Mouse (Mus musculus) kidney, postnatal 4 days (tissue): ENCODE results near the gene Ddx31.
A peak's percentile ranks its signal among the peaks of the same experiment; 100 is the strongest.

Source experiments
- DNase-seq, 2 experiments: peaks; one replicate each; pipeline ENCODE4 v3.0.0; 2021; ENCODE audit warnings: mixed read lengths in 2 of 2

Ddx31 gene

DNA sequence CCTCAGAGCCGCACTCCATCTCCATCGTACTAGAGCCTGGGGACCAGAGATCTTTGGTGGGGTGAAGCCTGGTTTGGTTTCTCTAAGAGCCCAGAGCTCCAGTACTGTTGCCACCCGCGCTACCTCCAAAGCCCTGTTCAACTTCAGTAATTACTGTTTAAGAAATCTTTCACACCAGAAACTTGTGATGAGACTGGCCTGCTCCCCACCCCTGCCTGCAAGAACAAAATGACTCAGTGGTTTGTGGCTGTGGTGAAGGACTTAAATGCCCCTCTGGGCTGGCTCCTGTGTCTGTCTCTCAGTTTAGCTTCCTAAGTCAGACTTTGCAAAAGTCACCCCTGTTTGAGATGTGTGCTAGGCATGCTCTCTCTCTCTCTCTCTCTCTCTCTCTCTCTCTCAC is 72.8 kb downstream of the Ddx31 start:
- peak in 1 of 2 experiments; percentile 12 for DNase-seq

DNA sequence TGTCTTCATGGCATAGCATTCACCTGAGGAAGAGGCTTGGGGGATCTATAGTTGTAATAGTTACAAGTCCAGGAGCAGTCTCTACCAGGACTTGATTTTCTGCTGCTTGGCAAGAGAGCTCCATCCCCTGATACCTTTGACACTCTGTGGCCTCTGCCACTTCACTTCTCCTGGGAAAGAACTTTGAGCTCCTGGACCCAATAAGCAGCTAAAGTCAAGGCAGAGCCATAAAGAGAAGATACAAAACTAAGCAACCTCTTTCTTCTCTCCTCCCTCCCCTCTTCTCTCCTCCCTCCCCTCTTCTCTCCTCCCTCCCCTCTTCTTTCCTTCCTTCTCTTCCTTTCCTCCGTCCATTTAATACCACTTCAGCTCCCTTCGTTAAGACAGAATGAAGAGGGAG is 73.9 kb downstream of the Ddx31 start:
- DNase-seq: no peak

DNA sequence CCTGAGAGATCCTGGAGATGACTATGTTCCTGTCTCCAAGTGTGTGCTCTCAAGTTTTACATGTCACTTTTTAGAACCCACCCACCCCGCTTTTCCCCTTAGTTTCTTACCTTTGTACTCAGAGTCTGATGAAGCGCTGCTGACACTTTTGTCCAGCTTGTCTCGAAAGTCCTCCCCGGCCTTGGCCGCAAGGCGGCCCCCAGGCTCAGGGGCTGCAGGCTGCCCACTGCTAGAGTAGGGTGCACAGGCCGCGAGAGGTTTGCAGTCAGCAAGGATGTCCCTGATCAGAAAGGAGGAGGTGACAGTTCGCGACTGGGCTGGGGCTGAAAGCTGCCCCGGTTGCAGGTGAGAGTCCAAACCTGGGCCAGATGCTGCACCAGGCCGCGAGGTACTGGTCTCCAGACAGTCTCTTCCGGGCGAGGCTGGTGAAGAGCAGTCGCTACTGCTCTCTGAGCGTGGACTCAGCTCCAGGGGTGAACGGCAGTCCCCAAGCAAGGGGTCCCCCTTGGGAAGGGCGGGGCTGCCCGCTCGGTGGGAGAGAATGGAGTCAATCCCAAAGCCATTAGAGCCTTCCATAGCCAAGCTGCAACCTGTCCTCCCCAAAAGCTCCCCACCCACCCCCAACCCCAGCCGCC is 75.0 kb downstream of the Ddx31 start:
- peak in 1 of 2 experiments; percentile 10 for DNase-seq

DNA sequence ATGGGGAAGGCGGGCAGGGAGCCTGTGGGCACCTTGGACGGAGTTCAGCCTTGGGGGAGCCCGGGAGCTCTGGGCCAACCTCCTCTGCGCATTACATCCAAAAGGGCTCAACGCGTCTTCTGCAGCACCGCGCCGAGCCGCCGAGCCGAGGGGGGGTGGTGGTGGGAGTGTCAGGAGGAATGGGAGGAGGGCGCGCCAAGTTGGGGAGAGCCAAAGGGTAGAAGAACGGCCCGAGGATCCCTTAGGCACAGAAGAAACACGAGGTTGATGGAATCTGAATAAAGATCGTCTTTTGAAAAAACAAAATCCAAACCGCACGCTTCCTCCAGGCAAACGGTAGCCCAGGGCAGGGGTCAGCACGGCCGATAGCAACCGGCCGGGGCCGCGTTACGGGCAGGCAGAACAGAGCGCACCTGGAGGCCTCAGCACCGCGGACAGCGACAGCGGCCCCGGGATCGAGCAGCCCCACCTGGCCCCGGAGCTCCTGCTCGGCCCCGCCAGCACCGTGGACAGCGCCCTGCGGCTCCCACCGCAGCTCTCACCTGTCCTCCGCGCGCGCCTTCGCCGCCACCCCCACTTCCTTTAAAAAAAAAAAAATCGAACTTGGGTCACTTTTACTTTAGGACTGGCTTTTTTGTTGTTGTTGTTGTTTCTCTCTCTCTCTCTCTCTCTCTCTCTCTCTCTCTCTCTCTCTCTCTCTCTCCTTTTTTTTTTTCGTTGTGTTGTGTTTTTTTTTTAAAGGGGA is 75.7 kb downstream of the Ddx31 start:
- peak; percentile 94 for DNase-seq

DNA sequence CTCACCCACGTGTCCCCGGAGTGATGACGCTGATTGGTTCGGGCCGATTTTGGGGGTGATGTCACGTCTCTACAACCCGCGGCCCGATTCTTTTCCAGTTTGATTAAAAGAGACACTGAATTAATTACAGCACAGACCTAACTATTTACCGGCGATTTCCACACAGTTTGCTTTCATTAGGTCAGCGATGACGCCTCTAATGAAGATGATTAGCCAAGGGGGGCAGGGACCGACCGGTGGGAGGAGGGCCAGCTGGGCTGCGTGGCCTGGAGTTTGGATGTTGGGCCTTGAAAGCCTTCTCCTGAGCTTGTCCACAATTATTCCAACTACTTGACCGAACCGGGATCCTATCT is 76.3 kb downstream of the Ddx31 start, which contains the start of gene Barhl1:
TSS of gene Barhl1 (minus strand) at position 156 of the 353 bp plus-strand sequence.
- DNase-seq: peak in 1 of 2 experiments; percentile 13

DNA sequence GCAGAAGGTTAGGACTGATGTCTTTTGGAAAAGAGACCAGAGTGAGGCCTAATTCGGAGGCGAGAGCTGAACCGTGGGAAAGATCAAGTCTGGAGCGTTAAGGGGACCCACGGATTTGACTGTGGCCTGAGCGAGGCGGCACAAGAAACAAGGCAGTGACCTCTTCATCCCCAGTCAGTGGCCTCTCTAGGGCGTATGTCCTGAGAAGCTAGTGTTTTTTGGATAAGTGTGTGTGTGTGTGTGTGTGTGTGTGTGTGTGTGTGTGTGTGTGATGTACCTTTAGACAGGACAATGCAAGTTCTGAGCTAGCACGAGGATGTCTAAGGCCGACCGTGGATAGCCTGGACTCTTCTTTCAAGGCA is 76.9 kb downstream of the Ddx31 start:
- peak in 1 of 2 experiments; percentile 16 for DNase-seq

DNA sequence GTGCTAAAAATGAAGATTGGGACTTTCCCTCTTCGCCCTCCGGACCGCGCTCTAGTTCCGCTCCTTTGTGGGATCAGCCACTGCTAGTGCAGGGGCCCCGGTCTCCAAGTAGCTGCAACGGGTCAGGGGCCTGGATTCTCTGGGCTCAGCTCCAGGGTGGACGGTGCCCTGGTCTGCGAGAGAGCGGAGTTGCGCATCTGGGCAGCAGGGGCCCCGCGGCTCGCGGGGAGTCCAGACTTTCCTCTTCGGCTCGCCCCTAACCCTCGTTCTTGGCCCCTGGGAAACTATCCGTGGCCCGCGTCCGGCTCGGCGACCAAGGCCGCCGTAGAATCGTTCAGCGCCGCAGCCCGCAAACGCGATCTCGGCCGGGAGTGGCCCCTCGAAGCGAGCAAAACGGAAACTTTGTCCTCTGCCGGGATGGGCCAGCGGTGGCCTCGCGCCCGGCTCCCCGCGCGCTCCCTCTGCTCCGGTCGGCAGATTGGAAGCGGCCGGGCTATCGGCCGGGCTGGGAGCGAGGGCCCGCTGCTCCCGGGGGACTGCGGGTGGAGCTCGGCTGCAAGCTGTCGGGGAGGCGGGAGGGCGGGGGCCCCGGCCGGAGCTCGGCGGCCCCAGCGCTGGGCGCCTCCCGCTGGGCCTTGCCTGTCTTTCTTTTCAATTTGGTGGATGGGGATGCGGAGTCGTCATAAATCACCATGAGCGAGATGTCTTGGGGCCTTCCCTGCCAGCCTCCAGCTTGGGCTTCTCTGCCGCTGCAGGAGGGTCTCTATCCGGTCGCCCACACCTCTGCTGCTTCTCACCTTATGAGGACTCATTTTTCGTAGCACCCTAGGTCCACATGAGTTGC is 77.5 kb downstream of the Ddx31 start:
- peak; percentile 23 to 40 for DNase-seq

DNA sequence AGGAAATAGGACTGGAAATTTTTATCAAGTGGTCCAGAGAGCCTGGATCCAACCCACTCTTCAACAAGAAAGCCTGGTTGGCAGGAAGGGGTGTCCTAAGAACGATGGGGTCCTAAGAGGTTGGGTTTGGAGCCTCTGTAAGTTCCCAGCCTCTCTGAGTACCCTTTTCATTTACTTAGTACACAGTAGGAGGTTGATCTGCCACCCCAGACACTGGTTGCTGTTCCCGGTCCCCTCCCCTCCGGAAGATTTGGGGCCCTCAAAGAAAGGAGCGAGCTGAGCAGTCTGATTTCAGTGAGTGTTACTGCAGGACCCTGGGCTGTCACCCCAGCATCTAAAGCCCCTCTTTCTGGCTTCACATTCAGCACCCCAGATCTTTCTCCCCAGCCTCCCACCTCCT is 78.8 kb downstream of the Ddx31 start:
- no peak for DNase-seq

DNA sequence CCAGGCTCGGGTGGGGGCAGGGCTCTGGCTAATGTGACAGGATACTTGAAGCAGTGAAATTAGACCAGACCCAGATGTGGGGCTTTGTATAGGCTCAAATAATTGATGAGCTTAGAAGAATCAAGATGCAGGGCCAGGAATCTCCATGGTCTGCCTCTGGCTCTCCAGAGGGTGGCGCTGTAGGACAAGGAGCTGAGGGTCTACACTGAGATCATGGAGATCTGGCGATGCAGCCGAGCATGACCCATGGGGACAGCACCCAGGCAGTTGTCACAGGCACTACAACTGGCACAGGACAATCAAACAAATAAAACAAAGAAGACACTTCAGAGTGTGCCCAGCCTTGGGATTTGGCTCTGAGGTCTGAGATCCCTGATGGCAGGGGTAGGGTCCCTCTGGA is 83.7 kb downstream of the Ddx31 start:
- peak; percentile 86 to 89 for DNase-seq

DNA sequence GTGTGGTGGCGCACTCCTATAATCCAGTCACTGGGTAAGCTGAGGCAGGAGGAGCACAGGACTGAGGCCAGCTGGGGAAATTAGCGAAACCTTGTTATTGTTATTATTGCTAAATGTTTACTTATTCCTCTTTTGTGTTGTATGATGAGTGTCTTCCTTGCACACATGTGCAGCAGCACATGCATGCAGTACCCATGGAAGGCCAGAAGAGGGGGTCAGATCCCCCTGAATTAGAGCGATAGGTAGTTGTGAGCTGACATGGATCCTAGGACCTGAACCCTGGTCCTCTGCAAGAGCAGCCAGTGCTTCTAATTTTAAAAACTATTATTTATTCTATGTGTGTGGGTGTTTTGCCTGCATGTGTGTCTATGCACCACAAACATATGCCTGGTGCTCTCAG is 90.4 kb downstream of the Ddx31 start:
- no peak for DNase-seq

DNA sequence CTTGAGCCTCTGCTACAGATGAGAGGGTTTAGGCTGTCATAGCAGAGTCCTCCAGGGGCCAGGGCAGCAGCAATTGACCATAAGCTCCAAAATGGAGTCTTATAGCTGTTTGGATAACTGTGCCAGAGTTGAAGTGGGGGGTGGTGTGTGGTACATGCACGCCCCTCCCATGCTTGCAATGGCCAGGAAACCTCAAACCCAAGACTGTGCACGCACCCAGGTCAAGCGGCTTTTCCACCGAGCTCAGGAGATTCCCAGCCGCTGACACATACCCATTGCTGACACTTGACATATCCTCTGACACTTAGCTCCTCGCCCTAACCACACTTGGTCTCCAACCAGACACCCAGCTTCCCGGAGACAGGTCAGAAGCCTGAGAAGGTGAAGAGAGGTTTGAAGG is 98.8 kb downstream of the Ddx31 start:
- no peak for DNase-seq

DNA sequence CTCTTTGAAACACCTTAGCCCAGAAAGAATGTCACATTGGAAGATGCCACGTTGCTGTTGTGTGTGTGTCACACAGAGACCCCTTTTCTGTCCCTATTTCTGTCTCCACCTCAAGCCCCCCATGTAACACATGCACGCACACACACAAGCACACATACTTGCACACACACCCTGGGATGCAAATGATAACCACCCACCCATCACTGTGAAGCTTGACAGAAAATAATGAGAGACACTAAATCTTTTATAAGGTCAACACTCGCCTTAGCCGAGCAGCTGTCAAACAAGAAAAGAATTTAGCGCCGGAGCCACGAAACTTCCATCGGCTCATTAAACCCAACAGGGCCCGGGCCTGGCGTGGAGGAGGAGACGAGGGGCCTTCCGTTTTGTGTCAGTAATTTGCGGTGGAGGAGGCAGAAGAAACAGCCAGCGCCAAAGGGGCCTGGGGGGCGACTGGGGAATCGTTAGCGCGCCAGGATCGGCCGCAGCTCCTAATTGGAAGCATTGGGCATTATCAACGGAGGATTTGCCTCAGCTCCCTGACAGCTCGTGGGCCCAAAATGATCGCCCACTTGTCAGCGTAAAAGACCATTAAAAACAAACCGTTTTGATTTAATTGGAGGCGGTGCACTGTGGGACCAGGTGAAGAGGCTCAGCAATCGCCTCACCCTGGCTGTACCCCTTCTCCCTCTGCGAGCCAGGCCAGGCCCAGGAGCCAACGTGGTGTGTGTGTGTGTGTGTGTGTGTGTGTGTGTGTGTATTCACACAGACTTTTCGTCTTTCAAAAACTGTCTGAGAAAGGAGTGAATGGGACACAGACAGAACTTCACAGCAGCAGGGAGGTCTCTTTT is 103.7 kb downstream of the Ddx31 start:
- DNase-seq: peak; percentile 29 to 45

DNA sequence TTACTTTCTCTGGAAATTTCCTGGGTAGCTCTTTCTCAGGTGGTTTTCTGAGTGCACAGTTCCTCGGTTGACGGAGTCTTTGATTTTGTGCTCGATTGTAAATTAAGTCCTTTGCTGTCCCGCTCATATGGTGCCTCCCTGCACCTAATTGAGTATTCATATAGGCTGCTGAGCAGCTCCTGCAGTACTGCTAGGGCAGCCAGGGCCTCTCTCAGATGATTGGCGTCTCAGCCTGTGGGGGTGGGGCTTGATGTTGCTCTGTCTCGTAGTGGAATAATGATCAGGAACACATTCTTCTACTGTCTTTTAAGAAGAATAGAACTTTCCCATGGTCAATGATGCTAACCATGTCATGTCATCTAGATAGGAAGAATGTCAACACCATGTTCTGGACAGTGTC is 105.2 kb downstream of the Ddx31 start:
- DNase-seq: no peak

DNA sequence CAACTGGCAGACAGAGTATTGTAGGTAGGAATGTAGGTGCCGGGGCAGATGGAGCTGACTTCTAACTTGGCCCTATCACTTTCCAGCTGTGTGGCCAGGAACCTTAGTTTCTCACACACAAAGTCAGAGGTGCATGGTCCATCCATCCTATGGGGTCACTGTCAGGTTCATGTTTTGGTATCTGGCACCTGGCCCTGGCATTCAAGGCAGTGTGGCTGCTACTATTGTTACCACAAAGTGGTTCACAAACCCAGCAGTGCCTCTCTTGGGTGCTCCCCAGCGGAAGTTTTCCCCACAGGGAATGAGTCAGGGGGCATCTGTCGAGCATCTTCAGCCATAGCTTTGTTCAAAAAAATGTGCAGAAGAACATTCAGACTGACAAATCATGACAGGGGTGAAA is 106.1 kb downstream of the Ddx31 start:
- DNase-seq: no peak

DNA sequence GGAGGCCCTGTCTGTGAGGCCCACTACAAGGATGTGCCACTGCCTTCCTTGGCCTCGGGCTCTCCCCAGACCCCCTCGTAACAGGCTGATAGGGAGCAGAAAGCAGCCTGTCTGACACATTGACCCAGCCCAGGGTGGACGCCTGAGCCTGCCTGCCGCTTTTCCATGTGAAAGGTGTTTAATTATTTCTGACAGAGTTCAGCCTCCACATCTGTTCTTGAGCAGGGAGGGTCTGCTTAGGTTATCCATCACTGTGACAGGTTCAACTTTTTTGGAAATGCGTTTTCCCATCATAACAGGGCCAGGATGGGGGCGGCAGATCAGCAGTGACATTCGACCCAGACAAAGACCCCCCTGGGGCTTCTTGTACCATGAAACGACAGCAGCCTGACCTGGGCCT is 112.8 kb downstream of the Ddx31 start:
- DNase-seq: no peak

DNA sequence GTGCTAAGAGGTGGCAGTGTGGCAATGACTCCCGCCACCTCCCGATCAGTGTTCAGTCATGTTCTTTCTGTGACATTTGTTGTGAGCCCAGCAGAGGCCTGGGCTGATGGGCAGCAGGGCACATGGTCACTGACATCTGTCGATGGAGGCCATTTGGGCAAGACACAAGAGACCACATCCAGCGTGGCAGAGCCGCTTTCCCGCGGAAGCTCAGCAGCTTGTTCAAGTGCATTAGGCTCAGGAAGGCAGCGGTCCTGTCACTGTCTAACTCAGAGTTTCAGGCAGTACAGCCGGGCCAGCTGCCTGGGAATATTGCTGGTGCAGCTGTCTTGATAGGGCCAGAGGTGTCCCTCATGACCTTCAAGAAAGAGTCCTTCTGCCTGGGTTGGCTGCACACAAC is 114.4 kb downstream of the Ddx31 start:
- DNase-seq: no peak
